Mouse (Mus musculus) liver, embryonic 16.5 days (tissue): ENCODE data around the gene Gucy2e. TPM values are rescaled to one million over a fixed set of nuclear protein-coding genes. Genes with fewer than 3 reads are reported as not detected.

Experiments used
- ATAC-seq: fragments of 200-750 bp; cut with Nextera tagmentation; 2 replicates; pipeline ENCODE4 v1.8.0; 2017; ENCODE audit warnings: low read depth, mild to moderate bottlenecking, moderate number of reproducible peaks, moderate library complexity
- H3K27ac ChIP-seq: fragments of 300-500 bp; sonication (generic); 2 replicates; pipeline ENCODE4 v1.5.1; 2014; ENCODE audit warnings: mild to moderate bottlenecking, low read length
- H3K27me3 ChIP-seq: fragments of 300-500 bp; sonication (generic); 2 replicates; pipeline ENCODE4 v1.6.1; 2014; ENCODE audit warnings: low read depth, low read length, mixed read lengths; ENCODE audit not compliant: control insufficient read depth, insufficient read depth
- H3K36me3 ChIP-seq: fragments of 300-500 bp; sonication (generic); 2 replicates; pipeline ENCODE4 v1.6.1; 2014; ENCODE audit warnings: mild to moderate bottlenecking; ENCODE audit not compliant: control insufficient read depth, insufficient read depth
- H3K4me1 ChIP-seq: fragments of 300-500 bp; sonication (generic); 2 replicates; pipeline ENCODE4 v1.6.1; 2014; ENCODE audit warnings: low read depth, low read length, mixed read lengths; ENCODE audit not compliant: control insufficient read depth
- H3K4me2 ChIP-seq: fragments of 300-500 bp; sonication (generic); 2 replicates; pipeline ENCODE4 v1.6.1; 2014; ENCODE audit warnings: low read depth, low read length, mixed read lengths
- H3K4me3 ChIP-seq: fragments of 300-500 bp; sonication (generic); 2 replicates; pipeline ENCODE4 v1.5.1; 2014; ENCODE audit warnings: low read depth, mild to moderate bottlenecking, low read length
- H3K9ac ChIP-seq: fragments of 300-500 bp; sonication (generic); 2 replicates; pipeline ENCODE4 v1.6.1; 2014; ENCODE audit warnings: low read depth, low read length
- H3K9me3 ChIP-seq: fragments of 300-500 bp; sonication (generic); replicated peaks from 2 replicates; pipeline ENCODE4 v1.6.1; 2016; ENCODE audit warnings: low read length; ENCODE audit not compliant: control insufficient read depth
- WGBS: fragments of 180-500 bp; shearing (Covaris S2); extraction: QIAGEN DNeasy Blood & Tissue Kit; methylation state at CpG from one replicate; pipeline ENCODE4 v1.1.7; 2014; ENCODE audit not compliant: insufficient replicate concordance; 5-methylcytosine and 5-hydroxymethylcytosine counted together
- polyA plus RNA-seq: library from polyadenylated mRNA; unstranded; fragments of >200 nt; fragmentation: Nextera tagmentation; extraction: Ambion mirVana; gene quantifications from 2 replicates; pipeline ENCODE4 v1.2.1, GENCODE M21; 2015

Gucy2e gene
- polyA plus RNA-seq, 1 experiment from 2014 or later: not detected

GRCm38 (mm10) chr11:69199251-69199650, 37.6 kb downstream of the Gucy2e start:
- Histone ChIP-seq H3K9ac (no peak overlapping the region), H3K9me3 (no peaks in the 10 kb centered on the region), H3K27me3 (peaks cover 21% of the 10 kb centered on the region), H3K4me1 (no peaks in the 10 kb centered on the region), H3K4me3 (no peak overlapping the region), H3K4me2 (no peak overlapping the region), H3K27ac (no peak overlapping the region), H3K36me3 (no peaks in the 10 kb centered on the region)
- WGBS: 43% methylated on average over 1 of the region's 1 CpGs
- no peak for ATAC-seq

GRCm38 (mm10) chr11:69197743-69198142, 39.1 kb downstream of the Gucy2e start, which contains the start of gene Alox8:
Gene Alox8, minus strand, starts transcription at chr11:69197843.
- WGBS: 21% methylated on average over 6 of the region's 6 CpGs
- Histone ChIP-seq H3K4me1 (no peaks in the 10 kb centered on the region), H3K36me3 (no peaks in the 10 kb centered on the region), H3K4me2 (no peak within 1 kb of the TSS), H3K9ac (no peak within 1 kb of the TSS), H3K4me3 (no peak within 1 kb of the TSS), H3K27me3 (peaks cover 21% of the 10 kb centered on the region), H3K9me3 (no peaks in the 10 kb centered on the region), H3K27ac (no peak within 1 kb of the TSS)
- ATAC-seq: no peak

GRCm38 (mm10) chr11:69197194-69197593, 39.6 kb downstream of the Gucy2e start:
- Histone ChIP-seq H3K27me3 (peaks cover 21% of the 10 kb centered on the region), H3K9me3 (no peaks in the 10 kb centered on the region), H3K4me1 (no peaks in the 10 kb centered on the region), H3K9ac (no peak overlapping the region), H3K36me3 (no peaks in the 10 kb centered on the region), H3K27ac (no peak overlapping the region), H3K4me2 (no peak overlapping the region), H3K4me3 (no peak overlapping the region)
- ATAC-seq: no peak
- WGBS: under 1% methylated on average over 14 of the region's 14 CpGs

- no peak overlapping the region for H3K4me2 ChIP-seq
- no peaks in the 10 kb centered on the region for H3K4me1 ChIP-seq
- peaks cover 21% of the 10 kb centered on the region for H3K27me3 ChIP-seq
- no peak overlapping the region for H3K27ac ChIP-seq
- no peaks in the 10 kb centered on the region for H3K9me3 ChIP-seq
- H3K9ac ChIP-seq: no peak overlapping the region
- H3K36me3 ChIP-seq: no peaks in the 10 kb centered on the region
- 10% methylated on average over 5 of the region's 5 CpGs for WGBS
- no peak overlapping the region for H3K4me3 ChIP-seq
- no peak for ATAC-seq
These were observed 40.1 kb downstream of the Gucy2e start for GRCm38 (mm10) chr11:69196766-69197165.

GRCm38 (mm10) chr11:69192840-69193239, 44.0 kb downstream of the Gucy2e start:
- Histone ChIP-seq H3K27ac (no peak overlapping the region), H3K4me2 (no peak overlapping the region), H3K4me1 (no peaks in the 10 kb centered on the region), H3K27me3 (peaks cover 17% of the 10 kb centered on the region), H3K9ac (no peak overlapping the region), H3K4me3 (no peak overlapping the region), H3K36me3 (no peaks in the 10 kb centered on the region), H3K9me3 (no peaks in the 10 kb centered on the region)
- ATAC-seq: no peak
- 0% methylated on average over 1 of the region's 1 CpGs for WGBS

GRCm38 (mm10) chr11:69185936-69186335, 50.9 kb downstream of the Gucy2e start:
- no peak overlapping the region for H3K9ac ChIP-seq
- no peaks in the 10 kb centered on the region for H3K9me3 ChIP-seq
- no peak overlapping the region for H3K4me3 ChIP-seq
- H3K4me2 ChIP-seq: no peak overlapping the region
- ATAC-seq: no peak
- no peaks in the 10 kb centered on the region for H3K36me3 ChIP-seq
- 43% methylated on average over 6 of the region's 6 CpGs for WGBS
- no peak overlapping the region for H3K27ac ChIP-seq
- H3K4me1 ChIP-seq: no peaks in the 10 kb centered on the region
- H3K27me3 ChIP-seq: no peaks in the 10 kb centered on the region

GRCm38 (mm10) chr11:69185031-69185430, 51.8 kb downstream of the Gucy2e start:
- no peak overlapping the region for H3K9ac ChIP-seq
- H3K27ac ChIP-seq: no peak overlapping the region
- WGBS: 66% methylated on average over 5 of the region's 5 CpGs
- no peak overlapping the region for H3K4me2 ChIP-seq
- H3K4me1 ChIP-seq: no peaks in the 10 kb centered on the region
- H3K36me3 ChIP-seq: no peaks in the 10 kb centered on the region
- ATAC-seq: no peak
- no peaks in the 10 kb centered on the region for H3K27me3 ChIP-seq
- no peaks in the 10 kb centered on the region for H3K9me3 ChIP-seq
- H3K4me3 ChIP-seq: no peak overlapping the region

GRCm38 (mm10) chr11:69180120-69180519, 56.7 kb downstream of the Gucy2e start:
- Histone ChIP-seq H3K27me3 (no peaks in the 10 kb centered on the region), H3K4me2 (no peak overlapping the region), H3K4me1 (no peaks in the 10 kb centered on the region), H3K9me3 (no peaks in the 10 kb centered on the region), H3K27ac (no peak overlapping the region), H3K9ac (no peak overlapping the region), H3K36me3 (no peaks in the 10 kb centered on the region), H3K4me3 (no peak overlapping the region)
- ATAC-seq: no peak
- 62% methylated on average over 4 of the region's 4 CpGs for WGBS

- no peak for ATAC-seq
- H3K4me1 ChIP-seq: no peaks in the 10 kb centered on the region
- H3K9me3 ChIP-seq: no peaks in the 10 kb centered on the region
- H3K4me3 ChIP-seq: no peak overlapping the region
- 60% methylated on average over 3 of the region's 3 CpGs for WGBS
- H3K36me3 ChIP-seq: no peaks in the 10 kb centered on the region
- no peak overlapping the region for H3K4me2 ChIP-seq
- no peak overlapping the region for H3K27ac ChIP-seq
- no peaks in the 10 kb centered on the region for H3K27me3 ChIP-seq
- H3K9ac ChIP-seq: no peak overlapping the region
These were observed 57.3 kb downstream of the Gucy2e start for GRCm38 (mm10) chr11:69179512-69179911.
